Mouse (Mus musculus) left cerebral cortex, adult 8-10 months (tissue): ENCODE results near the gene Dapk3. TPM values are rescaled to one million over a fixed set of nuclear protein-coding genes. Genes with fewer than 3 reads are reported as not detected.
"Not testable (repeated sequence)": the region's sequence is repeated elsewhere in the genome, so short reads cannot be mapped to it uniquely, and the experiment has no call there.

Experiments used
- DNase-seq, 2 experiments: peaks; one replicate each; pipeline ENCODE4 v3.0.0; 2022; ENCODE audit warnings: low spot score in 2 of 2
- total RNA-seq, 4 experiments: library from RNA; stranded (reverse); gene quantifications; 2 replicates each; pipeline ENCODE4 v1.2.4; 2022

The Dapk3 gene
- total RNA-seq, 4 experiments from 2014 or later: 65.1 to 70.9 (median 68.9) TPM

GRCm38 (mm10) chr10:81145778-81146177 lies 37.0 kb upstream of the Dapk3 start:
- DNase-seq: no peak

DNA sequence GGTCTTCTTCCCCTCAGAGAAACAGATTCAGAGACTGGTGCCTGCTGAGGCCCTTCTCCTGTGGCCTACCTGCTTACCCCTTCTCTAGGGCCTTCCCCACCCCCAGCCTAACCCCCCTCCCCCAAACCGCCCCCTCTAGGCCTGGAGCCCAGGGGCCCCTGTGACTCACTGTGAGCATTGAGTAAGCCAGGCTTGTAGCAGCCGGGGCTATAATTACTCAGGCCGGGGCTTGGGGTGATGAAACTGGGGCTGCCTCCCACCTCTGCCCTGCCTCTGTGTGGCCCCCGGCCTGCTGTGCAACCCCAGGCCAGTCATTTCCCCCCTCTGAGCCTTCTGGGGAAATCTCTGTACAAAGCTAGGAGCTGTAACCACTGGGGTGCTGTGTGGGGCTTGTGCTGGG lies 36.5 kb upstream of the Dapk3 start:
- DNase-seq: no peak

DNA sequence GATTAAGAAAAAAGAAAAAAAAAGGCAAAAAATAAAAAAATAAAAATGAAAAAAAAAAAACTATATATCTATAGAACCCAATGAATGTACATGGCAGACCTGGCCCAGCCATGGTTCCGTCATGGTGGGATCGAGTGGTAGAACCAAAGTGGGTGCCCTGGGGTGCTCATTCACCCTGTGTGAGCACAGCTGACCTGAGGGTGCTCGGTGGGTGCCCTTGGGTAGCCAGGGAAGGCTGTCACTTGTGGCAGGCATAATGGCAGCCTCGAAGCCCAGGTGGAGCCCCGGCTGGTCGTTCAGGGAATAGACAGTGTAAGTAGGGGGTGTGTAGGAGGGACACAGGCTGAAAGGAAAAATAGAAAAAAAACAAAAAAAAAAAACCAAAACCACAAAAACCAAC lies 31.5 kb upstream of the Dapk3 start:
- DNase-seq: no peak

DNA sequence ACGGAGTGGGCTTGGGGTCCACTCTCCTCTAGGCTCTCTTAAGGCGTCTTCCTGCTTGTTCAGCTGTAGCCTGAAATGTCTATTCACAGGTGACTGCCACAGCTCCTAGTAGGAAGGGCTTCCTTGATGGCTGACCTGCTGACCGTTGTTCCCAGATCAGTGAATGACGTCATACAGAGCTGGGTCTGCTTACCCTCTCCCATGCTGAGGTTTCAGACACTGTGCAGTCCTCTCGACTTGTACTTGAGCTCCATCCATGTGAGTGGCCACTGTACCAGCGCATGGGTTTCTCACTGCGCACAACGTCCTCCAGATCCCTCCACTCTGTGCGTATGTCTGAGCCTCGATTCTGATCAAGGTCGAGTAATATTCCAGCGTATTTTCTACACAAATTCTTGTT lies 30.2 kb upstream of the Dapk3 start:
- no peak for DNase-seq

DNA sequence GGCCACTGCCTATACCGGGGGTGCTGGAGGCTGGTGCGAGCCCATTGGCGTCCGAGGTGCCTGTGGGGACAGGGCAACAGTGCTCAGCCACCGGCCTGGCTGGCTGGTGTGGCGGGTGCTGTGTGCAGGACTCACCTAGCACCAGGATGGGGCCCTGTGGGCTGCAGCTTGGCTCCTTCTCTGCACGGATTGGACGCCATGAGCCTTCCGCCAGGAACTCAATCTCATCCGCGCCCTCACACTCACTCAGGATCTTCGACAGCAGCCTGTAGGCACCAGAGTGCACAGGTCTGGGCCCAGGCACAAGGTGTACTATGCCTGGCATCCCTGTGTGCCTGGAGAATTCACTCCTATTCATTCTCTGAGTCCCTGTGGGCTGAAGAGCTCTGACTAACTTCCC lies 28.5 kb upstream of the Dapk3 start:
- DNase-seq: no peak

DNA sequence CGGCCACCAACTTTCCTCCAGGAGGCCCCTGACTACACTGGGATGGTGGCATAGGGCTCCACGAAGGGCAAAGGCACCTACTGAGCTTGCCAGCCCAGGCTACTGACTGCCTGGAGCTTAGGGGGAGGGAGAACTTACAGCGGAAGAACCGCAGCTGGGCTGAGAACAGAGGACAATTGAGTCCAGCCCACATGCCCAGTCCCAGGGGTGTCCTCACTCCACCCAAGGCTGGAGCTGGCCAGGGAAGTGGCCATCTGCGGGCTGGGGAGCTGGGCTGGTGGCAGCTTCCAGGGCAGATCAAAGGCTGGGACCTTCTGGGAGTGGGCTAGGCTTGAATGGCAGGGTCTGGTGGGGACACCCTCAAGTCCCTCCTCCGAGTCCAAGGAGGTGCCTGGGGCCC lies 28.1 kb upstream of the Dapk3 start:
- DNase-seq: no peak

- no peak for DNase-seq
These were observed 21.0 kb upstream of the Dapk3 start for GRCm38 (mm10) chr10:81161602-81162317.

DNA sequence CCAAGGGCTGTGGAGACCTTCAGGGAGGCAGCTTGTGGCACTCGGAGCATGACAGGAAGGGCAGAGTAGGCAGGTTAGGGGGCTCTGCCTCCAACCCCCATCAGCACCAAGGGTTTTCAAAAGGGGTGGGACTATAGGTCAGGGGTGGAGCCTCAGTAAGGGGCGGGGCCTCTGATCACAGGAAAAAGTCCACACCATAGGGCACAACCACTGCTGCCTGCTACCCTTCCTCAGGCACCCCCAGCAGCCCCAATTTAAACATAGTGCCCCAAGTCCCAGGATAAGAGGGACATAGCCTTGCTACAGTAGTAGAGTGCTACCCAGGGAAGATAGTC lies 20.5 kb upstream of the Dapk3 start:
- DNase-seq: no peak

- no peak for DNase-seq
These were observed 17.7 kb upstream of the Dapk3 start for GRCm38 (mm10) chr10:81165118-81165517.

GRCm38 (mm10) chr10:81167200-81168086 lies 15.4 kb upstream of the Dapk3 start, which contains the start of gene Pias4:
Pias4 (minus strand) TSS chr10:81167923.
- DNase-seq: peak; percentile 99 to 100

DNA sequence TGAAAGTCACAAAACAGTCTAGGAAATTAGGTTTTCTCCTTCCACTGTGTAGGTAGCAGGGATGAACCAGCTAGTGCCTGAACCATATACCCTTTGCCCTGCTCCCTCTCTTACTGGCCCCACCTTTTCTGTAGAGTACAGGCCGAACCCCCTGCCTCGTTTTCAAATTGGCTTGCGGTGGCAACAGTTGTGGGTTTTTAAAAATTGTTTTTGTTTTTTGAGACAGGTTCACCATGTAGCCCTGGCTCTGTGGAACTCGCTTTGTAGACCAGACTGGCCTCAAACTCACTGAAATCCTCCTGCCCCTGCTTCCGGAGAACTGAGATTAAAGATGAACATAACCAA lies 14.7 kb upstream of the Dapk3 start:
- no peak for DNase-seq

- DNase-seq: peak in 1 of 2 experiments; percentile 78
These were observed 14.1 kb upstream of the Dapk3 start for GRCm38 (mm10) chr10:81168521-81169244.

GRCm38 (mm10) chr10:81169411-81169900 lies 13.3 kb upstream of the Dapk3 start:
- not testable (repeated sequence) for DNase-seq

DNA sequence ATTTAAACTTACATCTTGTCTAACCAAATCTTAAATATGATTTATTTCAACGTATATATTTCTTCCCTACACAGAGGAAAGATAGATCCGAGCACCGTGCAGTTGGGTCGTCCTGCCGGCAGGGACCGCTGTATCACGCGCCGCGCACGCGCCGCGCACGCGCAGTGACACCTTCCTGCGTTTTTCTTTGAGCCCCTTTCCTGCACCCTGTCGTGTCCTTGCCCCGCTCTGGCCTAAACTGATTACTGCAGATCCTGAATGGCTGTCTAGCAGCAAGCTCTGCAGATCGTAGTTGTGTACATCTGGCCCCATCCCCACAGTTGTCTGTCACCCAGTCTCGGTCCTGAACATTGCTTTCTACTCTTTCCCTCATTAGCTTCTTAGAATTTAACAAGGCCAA lies 9.7 kb upstream of the Dapk3 start:
- DNase-seq: peak in 1 of 2 experiments; percentile 80

- DNase-seq: peak in 1 of 2 experiments; percentile 73
These were observed 8.0 kb upstream of the Dapk3 start for GRCm38 (mm10) chr10:81174617-81175344.

DNA sequence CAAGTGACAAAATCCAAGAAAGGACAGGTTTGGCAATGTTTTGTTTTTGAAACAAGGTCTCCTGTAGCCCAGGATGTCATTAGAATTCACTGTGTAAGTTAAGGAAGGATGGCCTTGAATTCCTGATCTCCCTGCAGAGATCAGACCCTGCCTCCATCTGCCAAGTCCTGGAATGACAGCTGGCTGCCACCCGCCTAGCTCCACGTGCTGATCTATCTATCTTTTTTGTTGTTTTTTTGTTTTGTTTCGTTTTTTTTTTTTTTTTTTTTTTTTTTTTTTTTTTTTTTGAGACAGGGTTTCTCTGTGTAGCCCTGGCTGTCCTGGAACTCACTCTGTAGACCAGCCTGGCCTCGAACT lies 7.5 kb upstream of the Dapk3 start:
- not testable (repeated sequence) for DNase-seq

DNA sequence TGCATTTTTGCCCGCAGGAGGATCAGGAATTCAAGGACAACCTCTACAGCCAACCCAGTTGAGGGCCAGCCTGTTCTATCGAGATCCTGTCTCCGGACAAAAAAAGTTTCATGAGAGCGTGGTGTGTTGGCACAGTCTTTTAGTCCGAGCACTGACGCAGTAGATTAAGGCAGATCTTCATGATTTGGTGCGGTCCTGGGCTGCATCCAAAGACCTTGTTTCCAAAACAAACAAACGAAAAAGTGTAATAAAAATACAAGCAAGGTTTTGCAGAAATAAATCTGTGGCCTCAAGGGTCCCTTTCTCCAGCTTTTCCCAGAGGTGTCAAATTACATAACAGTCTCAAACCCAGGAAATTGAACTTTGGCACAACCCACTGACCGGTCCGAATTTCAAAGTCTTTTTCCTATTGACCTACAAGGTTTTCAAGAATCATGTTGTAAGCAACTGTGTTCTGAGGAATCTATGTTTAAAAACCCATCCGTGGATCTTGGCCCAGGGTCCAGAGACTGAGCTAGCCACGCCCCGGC lies 6.8 kb upstream of the Dapk3 start:
- no peak for DNase-seq

GRCm38 (mm10) chr10:81176466-81177271 lies 6.1 kb upstream of the Dapk3 start, which contains the start of gene Eef2:
Eef2 (plus strand) TSS chr10:81176631.
- peak; percentile 97 to 98 for DNase-seq

DNA sequence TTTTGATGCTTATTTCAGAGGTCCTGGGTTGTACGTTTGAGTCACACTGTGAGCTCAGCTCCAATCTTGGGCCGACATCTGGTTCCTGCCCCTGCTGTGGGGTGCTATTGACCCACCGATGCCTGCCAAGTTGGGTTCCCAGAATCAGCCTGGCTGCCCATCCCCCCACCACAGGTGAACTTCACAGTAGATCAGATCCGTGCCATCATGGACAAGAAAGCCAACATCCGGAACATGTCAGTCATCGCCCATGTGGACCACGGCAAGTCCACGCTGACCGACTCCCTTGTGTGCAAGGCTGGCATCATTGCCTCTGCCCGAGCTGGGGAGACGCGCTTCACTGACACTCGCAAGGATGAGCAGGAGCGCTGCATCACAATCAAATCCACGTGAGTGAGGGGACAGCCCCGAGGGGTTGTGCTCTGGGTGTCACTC lies 5.3 kb upstream of the Dapk3 start:
- DNase-seq: no peak
